7 mouse cellular contexts compared by ENCODE assay signal in genomic region chr2:84635611-84636010, GRCm38 (mm10). TPM values are rescaled to one million over a fixed set of nuclear protein-coding genes. Genes with fewer than 3 reads are reported as not detected.
DNase-seq lines count a peak whose midpoint lies in the region; ATAC-seq lines count a peak whose summit lies in the region.

No protein-coding gene starts in this region.

- H3K27me3 ChIP-seq in forebrain, embryonic 11.5 days (ENCODE audit: control insufficient read depth, insufficient read depth, low read length) = no peaks in the 10 kb centered on the region
- H3K27me3 ChIP-seq in heart, embryonic 13.5 days (replicated peaks) = no peaks in the 10 kb centered on the region
- H3K27me3 ChIP-seq in midbrain, embryonic 16.5 days (ENCODE audit: control insufficient read depth, insufficient read depth, low read depth, low read length) = no peaks in the 10 kb centered on the region

- H3K4me3 ChIP-seq in forebrain, embryonic 11.5 days (ENCODE audit: low read depth, low read length) = no peak overlapping the region
- peak overlapping the region; percentile 27 for H3K4me3 ChIP-seq in heart, embryonic 13.5 days
- no peak overlapping the region for H3K4me3 ChIP-seq in midbrain, embryonic 16.5 days (ENCODE audit: low read depth, low read length)

- H3K9me3 ChIP-seq in forebrain, embryonic 11.5 days (ENCODE audit: control insufficient read depth, low read length) = no peaks in the 10 kb centered on the region
- no peaks in the 10 kb centered on the region for H3K9me3 ChIP-seq in heart, embryonic 13.5 days
- no peaks in the 10 kb centered on the region for H3K9me3 ChIP-seq in midbrain, embryonic 16.5 days (replicated peaks; ENCODE audit: control insufficient read depth, low read length, poor library complexity, severe bottlenecking)

- ATAC-seq in cerebellum, adult (ENCODE audit: insufficient number of reproducible peaks, low FRiP score, low TSS enrichment) = peak; percentile 76
- peak; percentile 93 for ATAC-seq in forebrain, embryonic 11.5 days (replicated peaks; ENCODE audit: low FRiP score)
- peak; percentile 85 for ATAC-seq in heart, embryonic 13.5 days (ENCODE audit: extremely low read depth, insufficient number of reproducible peaks, low FRiP score, low TSS enrichment)
- ATAC-seq in midbrain, embryonic 16.5 days = peak; percentile 93

- no peak overlapping the region for H3K9ac ChIP-seq in forebrain, embryonic 11.5 days (ENCODE audit: low read length)
- peak overlapping the region; percentile 77 for H3K9ac ChIP-seq in heart, embryonic 13.5 days
- H3K9ac ChIP-seq in midbrain, embryonic 16.5 days (ENCODE audit: low read depth, low read length) = no peak overlapping the region

- no peak overlapping the region for H3K4me2 ChIP-seq in forebrain, embryonic 11.5 days (ENCODE audit: low read depth, low read length, severe bottlenecking)
- H3K4me2 ChIP-seq in heart, embryonic 13.5 days = peak overlapping the region; percentile 65
- H3K4me2 ChIP-seq in midbrain, embryonic 16.5 days (ENCODE audit: low read length) = no peak overlapping the region

- no peaks in the 10 kb centered on the region for H3K36me3 ChIP-seq in forebrain, embryonic 11.5 days (ENCODE audit: control insufficient read depth, insufficient read depth, low read length)
- peaks cover 19% of the 10 kb centered on the region; the same call in 1 of the 2 replicates for H3K36me3 ChIP-seq in heart, embryonic 13.5 days
- H3K36me3 ChIP-seq in midbrain, embryonic 16.5 days (ENCODE audit: control insufficient read depth, insufficient read depth, low read length) = no peaks in the 10 kb centered on the region

- H3K27ac ChIP-seq in forebrain, embryonic 11.5 days (ENCODE audit: low read depth, low read length) = peak overlapping the region; percentile 86
- H3K27ac ChIP-seq in heart, embryonic 13.5 days (replicated peaks) = peak overlapping the region; percentile 98
- H3K27ac ChIP-seq in midbrain, embryonic 16.5 days (ENCODE audit: low read length) = peak overlapping the region; percentile 58

- 3% methylated on average over 2 of the region's 2 CpGs for WGBS in forebrain, embryonic 11.5 days
- 2% methylated on average over 2 of the region's 2 CpGs for WGBS in heart, embryonic 13.5 days
- WGBS in midbrain, embryonic 16.5 days = 0% methylated on average over 2 of the region's 2 CpGs

- peaks cover 24% of the 10 kb centered on the region for H3K4me1 ChIP-seq in forebrain, embryonic 11.5 days (replicated peaks; ENCODE audit: control insufficient read depth, insufficient read depth, low read length)
- peaks cover 88% of the 10 kb centered on the region for H3K4me1 ChIP-seq in heart, embryonic 13.5 days
- peaks cover 41% of the 10 kb centered on the region for H3K4me1 ChIP-seq in midbrain, embryonic 16.5 days (ENCODE audit: control insufficient read depth, insufficient read depth, low read length)

- DNase-seq in forebrain, embryonic 11.5 days (ENCODE audit: low spot score) = peak; percentile 84
- peak; percentile 96 for DNase-seq in kidney, postnatal 10 days
- peak; percentile 60 for DNase-seq in liver
- DNase-seq in telencephalon, adult 2 months (ENCODE audit: low read depth, low spot score) = peak; percentile 67

RNA-seq across cellular contexts. Expression of gene Ctnnd1, which starts 15.0 kb away (rescaled TPM):
- polyA plus RNA-seq in forebrain, embryonic 11.5 days (2014; fragmentation: Nextera tagmentation; extraction: Ambion mirVana) = 33.4 and 36.2 TPM in 2 replicates
- polyA plus RNA-seq in heart, embryonic 13.5 days (2015; fragmentation: Nextera tagmentation; extraction: Ambion mirVana) = 60.6 and 63.6 TPM in 2 replicates
- polyA plus RNA-seq in midbrain, embryonic 16.5 days (2015; fragmentation: Nextera tagmentation; extraction: Ambion mirVana) = 29.9 and 30.1 TPM in 2 replicates

RNA-seq across cellular contexts. Expression of gene Btbd18, which starts 23.3 kb away (rescaled TPM):
- polyA plus RNA-seq in forebrain, embryonic 11.5 days (2014; fragmentation: Nextera tagmentation; extraction: Ambion mirVana) = 0.36 and 0.77 TPM in 2 replicates
- polyA plus RNA-seq in heart, embryonic 13.5 days (2015; fragmentation: Nextera tagmentation; extraction: Ambion mirVana) = 0.10 and 0.12 TPM in 2 replicates
- 0.26 and 0.39 TPM in 2 replicates for polyA plus RNA-seq in midbrain, embryonic 16.5 days (2015; fragmentation: Nextera tagmentation; extraction: Ambion mirVana)

RNA-seq across cellular contexts. Expression of gene Selenoh, which starts 35.0 kb away (rescaled TPM):
- polyA plus RNA-seq in forebrain, embryonic 11.5 days (2014; fragmentation: Nextera tagmentation; extraction: Ambion mirVana) = 494 and 502 TPM in 2 replicates
- polyA plus RNA-seq in heart, embryonic 13.5 days (2015; fragmentation: Nextera tagmentation; extraction: Ambion mirVana) = 272 and 285 TPM in 2 replicates
- polyA plus RNA-seq in midbrain, embryonic 16.5 days (2015; fragmentation: Nextera tagmentation; extraction: Ambion mirVana) = 177 and 185 TPM in 2 replicates

RNA-seq across cellular contexts. Expression of gene Gm28635, which starts 42.2 kb away (rescaled TPM):
- not detected in 2 replicates for polyA plus RNA-seq in forebrain, embryonic 11.5 days (2014; fragmentation: Nextera tagmentation; extraction: Ambion mirVana)
- polyA plus RNA-seq in heart, embryonic 13.5 days (2015; fragmentation: Nextera tagmentation; extraction: Ambion mirVana) = not detected in 2 replicates
- polyA plus RNA-seq in midbrain, embryonic 16.5 days (2015; fragmentation: Nextera tagmentation; extraction: Ambion mirVana) = not detected in 2 replicates

RNA-seq across cellular contexts. Expression of gene Med19, which starts 42.6 kb away (rescaled TPM):
- polyA plus RNA-seq in forebrain, embryonic 11.5 days (2014; fragmentation: Nextera tagmentation; extraction: Ambion mirVana) = 68.3 and 69.2 TPM in 2 replicates
- 26.1 and 26.6 TPM in 2 replicates for polyA plus RNA-seq in heart, embryonic 13.5 days (2015; fragmentation: Nextera tagmentation; extraction: Ambion mirVana)
- polyA plus RNA-seq in midbrain, embryonic 16.5 days (2015; fragmentation: Nextera tagmentation; extraction: Ambion mirVana) = 52.3 and 53.6 TPM in 2 replicates
